Mouse (Mus musculus): ENCODE results near the gene Klf2. TPM values are rescaled to one million over a fixed set of nuclear protein-coding genes. Genes with fewer than 3 reads are reported as not detected.

The Klf2 gene
- polyA plus RNA-seq, 1 experiment from 2014 or later: 14.8 TPM

DNA sequence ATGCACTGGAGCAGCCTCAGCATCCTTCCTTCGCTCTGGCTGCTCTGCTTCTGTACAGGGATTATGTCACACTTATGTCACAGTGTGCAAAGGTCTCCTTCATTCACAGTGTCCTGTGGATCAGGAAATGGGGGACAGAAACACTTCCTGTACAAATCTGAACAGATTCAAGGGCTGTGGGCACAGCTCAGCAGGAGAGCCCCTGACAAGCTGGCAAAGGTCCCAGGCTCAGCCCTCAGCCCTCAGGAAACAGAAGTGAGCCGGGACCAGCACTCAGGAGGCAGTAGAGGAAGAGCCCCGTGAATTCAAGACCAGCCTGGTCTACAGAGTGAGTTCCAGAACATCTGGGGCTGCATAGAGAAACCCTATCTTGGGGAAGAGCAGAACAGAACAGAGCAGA is 37.2 kb upstream of the Klf2 start:
- H3K9ac ChIP-seq (ENCODE audit: low read length): no peak overlapping the region
- peak; percentile 58 for ATAC-seq (replicated peaks; ENCODE audit: extremely low read depth, insufficient read depth, low FRiP score)
- no peak overlapping the region for H3K4me3 ChIP-seq (ENCODE audit: low read length)
- H3K4me2 ChIP-seq (ENCODE audit: low read depth, low read length): no peak overlapping the region
- peak overlapping the region; percentile 65 for H3K27ac ChIP-seq (ENCODE audit: low read length)
- H3K27me3 ChIP-seq (ENCODE audit: control insufficient read depth, insufficient read depth, low read length): no peaks in the 10 kb centered on the region
- H3K4me1 ChIP-seq (ENCODE audit: control insufficient read depth, insufficient read depth, low read length): peaks cover 9% of the 10 kb centered on the region; the same call in 1 of the 2 replicates
- H3K9me3 ChIP-seq (replicated peaks; ENCODE audit: control insufficient read depth, low read length): no peaks in the 10 kb centered on the region
- H3K36me3 ChIP-seq (ENCODE audit: control insufficient read depth, insufficient read depth): no peaks in the 10 kb centered on the region
- WGBS: 15% methylated on average over 3 of the region's 3 CpGs

DNA sequence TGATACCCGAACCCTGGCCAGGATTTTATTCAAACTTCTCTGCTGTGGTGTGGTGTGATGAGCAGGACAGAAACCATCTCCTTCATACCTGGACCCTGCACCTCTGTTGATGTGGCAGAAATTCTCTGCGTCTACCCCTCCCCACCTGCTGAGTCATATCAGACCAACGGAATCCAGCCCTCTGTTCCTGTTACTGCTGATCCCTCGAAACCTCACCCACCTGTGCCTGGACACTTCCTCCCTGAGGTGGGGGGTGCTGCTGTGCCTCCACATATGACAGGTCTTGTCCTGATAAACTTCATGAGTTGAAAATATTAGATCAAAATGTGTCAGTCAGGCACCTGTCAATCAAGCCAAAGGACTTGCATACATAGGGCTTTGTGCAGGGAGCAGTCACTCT is 33.5 kb upstream of the Klf2 start:
- WGBS: 58% methylated on average over 4 of the region's 4 CpGs
- Histone ChIP-seq H3K27ac (ENCODE audit: low read length) (no peak overlapping the region), H3K4me3 (ENCODE audit: low read length) (no peak overlapping the region), H3K4me1 (ENCODE audit: control insufficient read depth, insufficient read depth, low read length) (peaks cover 6% of the 10 kb centered on the region; the same call in 1 of the 2 replicates), H3K9me3 (replicated peaks; ENCODE audit: control insufficient read depth, low read length) (peaks cover 5% of the 10 kb centered on the region; the same call in 1 of the 2 replicates), H3K27me3 (ENCODE audit: control insufficient read depth, insufficient read depth, low read length) (no peaks in the 10 kb centered on the region), H3K4me2 (ENCODE audit: low read depth, low read length) (no peak overlapping the region), H3K9ac (ENCODE audit: low read length) (no peak overlapping the region), H3K36me3 (ENCODE audit: control insufficient read depth, insufficient read depth) (no peaks in the 10 kb centered on the region)
- no peak for ATAC-seq (replicated peaks; ENCODE audit: extremely low read depth, insufficient read depth, low FRiP score)

DNA sequence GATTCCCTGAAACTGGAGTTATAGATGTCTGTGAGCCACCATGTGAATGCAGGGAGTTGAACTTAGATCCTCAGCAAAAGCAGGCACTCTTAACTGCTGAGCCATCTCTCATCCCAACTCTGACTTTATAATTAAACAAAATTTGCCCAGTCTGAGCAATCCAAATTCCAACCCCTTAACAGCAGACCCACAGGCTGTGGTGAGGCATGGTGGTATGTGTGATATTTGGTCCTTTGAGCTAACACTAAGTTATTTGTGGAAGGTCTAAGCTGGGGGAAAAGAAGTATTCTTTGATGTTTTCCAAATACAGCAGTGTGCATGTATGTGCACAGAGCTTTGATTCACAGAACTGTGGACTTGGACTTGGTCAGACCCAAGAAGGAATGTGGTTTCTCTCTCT is 29.8 kb upstream of the Klf2 start:
- Histone ChIP-seq H3K36me3 (ENCODE audit: control insufficient read depth, insufficient read depth) (no peaks in the 10 kb centered on the region), H3K4me2 (ENCODE audit: low read depth, low read length) (no peak overlapping the region), H3K9me3 (replicated peaks; ENCODE audit: control insufficient read depth, low read length) (peaks cover 5% of the 10 kb centered on the region; the same call in 1 of the 2 replicates), H3K27me3 (ENCODE audit: control insufficient read depth, insufficient read depth, low read length) (no peaks in the 10 kb centered on the region), H3K4me1 (ENCODE audit: control insufficient read depth, insufficient read depth, low read length) (no peaks in the 10 kb centered on the region; the same call in 1 of the 2 replicates), H3K9ac (ENCODE audit: low read length) (no peak overlapping the region), H3K27ac (ENCODE audit: low read length) (no peak overlapping the region), H3K4me3 (ENCODE audit: low read length) (no peak overlapping the region)
- ATAC-seq (replicated peaks; ENCODE audit: extremely low read depth, insufficient read depth, low FRiP score): no peak

DNA sequence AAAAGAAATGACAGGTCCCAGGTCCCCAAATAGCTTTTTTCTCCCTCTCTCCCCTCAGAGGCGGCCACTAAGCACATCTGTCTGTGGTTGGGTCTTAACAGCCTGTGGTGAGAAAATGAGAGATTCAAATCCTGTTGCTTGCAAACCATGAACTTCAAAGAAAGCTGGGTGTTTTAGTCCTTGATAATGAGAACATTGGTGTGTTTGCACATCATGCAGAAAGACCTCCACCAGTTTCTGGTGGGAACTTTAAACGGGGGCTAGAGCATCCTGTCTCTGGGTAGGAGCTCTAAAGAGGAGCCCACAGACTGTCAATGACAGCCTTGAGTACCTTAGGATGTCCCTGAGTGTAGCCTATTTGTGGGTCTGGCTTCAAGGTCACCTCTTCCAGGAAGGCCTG is 27.7 kb upstream of the Klf2 start:
- Histone ChIP-seq H3K4me2 (ENCODE audit: low read depth, low read length) (no peak overlapping the region), H3K27ac (ENCODE audit: low read length) (no peak overlapping the region), H3K4me1 (ENCODE audit: control insufficient read depth, insufficient read depth, low read length) (peaks cover 15% of the 10 kb centered on the region), H3K9me3 (replicated peaks; ENCODE audit: control insufficient read depth, low read length) (peaks cover 5% of the 10 kb centered on the region; the same call in 1 of the 2 replicates), H3K9ac (ENCODE audit: low read length) (no peak overlapping the region), H3K4me3 (ENCODE audit: low read length) (no peak overlapping the region), H3K36me3 (ENCODE audit: control insufficient read depth, insufficient read depth) (no peaks in the 10 kb centered on the region), H3K27me3 (ENCODE audit: control insufficient read depth, insufficient read depth, low read length) (no peaks in the 10 kb centered on the region)
- ATAC-seq (replicated peaks; ENCODE audit: extremely low read depth, insufficient read depth, low FRiP score): no peak
- 60% methylated on average over 2 of the region's 2 CpGs for WGBS

DNA sequence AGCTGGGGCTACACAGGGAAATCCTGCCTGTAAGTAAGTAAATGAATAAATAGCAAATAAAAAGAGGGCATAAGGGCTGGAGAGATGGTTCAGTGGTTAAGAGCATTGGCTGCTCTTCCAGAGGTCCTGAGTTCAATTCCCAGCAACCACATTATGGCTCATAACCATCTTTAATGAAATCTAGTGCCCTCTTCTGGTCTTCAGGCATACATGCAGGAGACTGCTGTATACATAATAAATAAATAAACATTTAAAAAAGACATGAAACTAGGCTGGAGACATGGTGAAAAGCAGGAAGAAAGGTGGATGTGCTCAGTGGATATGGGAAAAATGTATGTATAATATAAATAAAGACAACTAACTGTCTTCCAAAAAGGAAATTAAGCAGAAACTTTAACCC is 25.5 kb upstream of the Klf2 start:
- Histone ChIP-seq H3K9ac (ENCODE audit: low read length) (no peak overlapping the region), H3K27ac (ENCODE audit: low read length) (no peak overlapping the region), H3K36me3 (ENCODE audit: control insufficient read depth, insufficient read depth) (no peaks in the 10 kb centered on the region), H3K9me3 (replicated peaks; ENCODE audit: control insufficient read depth, low read length) (peaks cover 5% of the 10 kb centered on the region; the same call in 1 of the 2 replicates), H3K4me3 (ENCODE audit: low read length) (no peak overlapping the region), H3K4me1 (ENCODE audit: control insufficient read depth, insufficient read depth, low read length) (peaks cover 20% of the 10 kb centered on the region), H3K27me3 (ENCODE audit: control insufficient read depth, insufficient read depth, low read length) (no peaks in the 10 kb centered on the region), H3K4me2 (ENCODE audit: low read depth, low read length) (no peak overlapping the region)
- no peak for ATAC-seq (replicated peaks; ENCODE audit: extremely low read depth, insufficient read depth, low FRiP score)

DNA sequence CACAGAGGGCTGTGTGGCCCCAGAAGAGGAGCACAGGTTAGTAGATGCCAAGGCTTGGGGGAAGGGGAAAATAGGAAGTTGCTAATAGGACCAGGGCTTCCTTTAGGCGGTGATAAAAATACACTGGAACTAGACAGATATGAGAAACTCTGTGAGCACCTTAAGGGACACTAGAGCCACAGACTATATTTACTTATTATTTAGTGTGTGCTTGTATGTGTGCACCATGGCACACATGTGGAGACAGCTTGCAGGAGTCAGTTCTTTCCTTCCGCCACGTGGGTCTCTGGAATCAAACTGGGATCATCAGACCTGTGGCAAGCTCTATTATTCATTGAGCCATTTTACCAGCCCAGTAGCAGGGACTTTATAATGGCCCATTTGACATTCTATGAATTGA is 23.7 kb upstream of the Klf2 start:
- Histone ChIP-seq H3K4me3 (ENCODE audit: low read length) (no peak overlapping the region), H3K9ac (ENCODE audit: low read length) (peak overlapping the region; percentile 50), H3K9me3 (replicated peaks; ENCODE audit: control insufficient read depth, low read length) (no peaks in the 10 kb centered on the region), H3K27ac (ENCODE audit: low read length) (peak overlapping the region; percentile 90), H3K4me1 (ENCODE audit: control insufficient read depth, insufficient read depth, low read length) (peaks cover 20% of the 10 kb centered on the region), H3K4me2 (ENCODE audit: low read depth, low read length) (peak overlapping the region; percentile 18), H3K27me3 (ENCODE audit: control insufficient read depth, insufficient read depth, low read length) (no peaks in the 10 kb centered on the region), H3K36me3 (ENCODE audit: control insufficient read depth, insufficient read depth) (no peaks in the 10 kb centered on the region)
- 38% methylated on average over 3 of the region's 3 CpGs for WGBS
- ATAC-seq (replicated peaks; ENCODE audit: extremely low read depth, insufficient read depth, low FRiP score): 0 out of 2 replicates have a peak, but pooled peaks have one; percentile 1

DNA sequence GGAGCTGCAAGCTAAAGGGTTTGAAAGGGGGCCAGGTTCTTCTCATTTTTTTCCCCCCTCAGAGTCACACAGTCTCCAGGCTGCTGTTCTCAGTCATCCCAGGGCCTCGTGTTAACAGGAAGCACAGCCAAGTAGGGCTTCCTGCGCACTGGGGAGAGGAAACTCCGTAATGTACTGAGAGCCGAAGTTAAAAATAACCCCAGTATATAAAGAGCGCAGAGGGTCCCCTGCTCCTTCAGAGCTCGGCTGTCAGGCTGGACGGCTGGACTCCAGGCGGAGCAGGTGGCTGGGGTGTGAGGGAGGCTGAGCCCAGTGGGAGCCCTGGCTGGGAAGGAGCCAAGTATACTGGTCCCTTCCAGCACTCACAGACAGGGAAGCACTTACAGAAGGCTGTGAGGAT is 23.2 kb upstream of the Klf2 start:
- Histone ChIP-seq H3K4me2 (ENCODE audit: low read depth, low read length) (0 out of 2 replicates have a peak overlapping the region, but pooled peaks have one; percentile 18), H3K27me3 (ENCODE audit: control insufficient read depth, insufficient read depth, low read length) (no peaks in the 10 kb centered on the region), H3K4me1 (ENCODE audit: control insufficient read depth, insufficient read depth, low read length) (peaks cover 20% of the 10 kb centered on the region), H3K27ac (ENCODE audit: low read length) (peak overlapping the region; percentile 90), H3K9ac (ENCODE audit: low read length) (peak overlapping the region; percentile 50), H3K9me3 (replicated peaks; ENCODE audit: control insufficient read depth, low read length) (no peaks in the 10 kb centered on the region), H3K36me3 (ENCODE audit: control insufficient read depth, insufficient read depth) (no peaks in the 10 kb centered on the region), H3K4me3 (ENCODE audit: low read length) (no peak overlapping the region)
- WGBS: 6% methylated on average over 8 of the region's 8 CpGs
- ATAC-seq (replicated peaks; ENCODE audit: extremely low read depth, insufficient read depth, low FRiP score): peak; percentile 97

DNA sequence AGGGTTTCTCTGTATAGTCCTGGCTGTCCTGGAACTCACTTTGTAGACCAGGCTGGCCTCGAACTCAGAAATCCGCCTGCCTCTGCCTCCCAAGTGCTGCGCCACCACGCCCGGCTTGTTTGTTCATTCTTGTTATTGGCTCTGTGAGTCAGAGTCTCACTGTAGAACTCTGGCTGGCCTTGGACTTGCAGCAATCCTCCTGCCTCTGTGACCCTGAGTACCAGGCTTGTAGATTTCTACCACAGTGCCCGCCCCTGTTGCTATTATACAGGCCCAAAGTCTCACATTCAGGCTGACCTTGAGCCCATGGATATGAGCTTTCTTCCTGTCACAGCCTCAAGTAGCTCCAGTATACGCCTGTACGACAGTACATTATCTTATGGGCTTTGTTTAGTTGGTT is 22.3 kb upstream of the Klf2 start:
- no peak overlapping the region for H3K4me2 ChIP-seq (ENCODE audit: low read depth, low read length)
- 93% methylated on average over 8 of the region's 8 CpGs for WGBS
- H3K9me3 ChIP-seq (replicated peaks; ENCODE audit: control insufficient read depth, low read length): no peaks in the 10 kb centered on the region
- no peaks in the 10 kb centered on the region for H3K27me3 ChIP-seq (ENCODE audit: control insufficient read depth, insufficient read depth, low read length)
- no peak overlapping the region for H3K9ac ChIP-seq (ENCODE audit: low read length)
- H3K36me3 ChIP-seq (ENCODE audit: control insufficient read depth, insufficient read depth): no peaks in the 10 kb centered on the region
- peak overlapping the region; percentile 90; the same call in 1 of the 2 replicates for H3K27ac ChIP-seq (ENCODE audit: low read length)
- ATAC-seq (replicated peaks; ENCODE audit: extremely low read depth, insufficient read depth, low FRiP score): no peak
- no peak overlapping the region for H3K4me3 ChIP-seq (ENCODE audit: low read length)
- peaks cover 20% of the 10 kb centered on the region for H3K4me1 ChIP-seq (ENCODE audit: control insufficient read depth, insufficient read depth, low read length)

DNA sequence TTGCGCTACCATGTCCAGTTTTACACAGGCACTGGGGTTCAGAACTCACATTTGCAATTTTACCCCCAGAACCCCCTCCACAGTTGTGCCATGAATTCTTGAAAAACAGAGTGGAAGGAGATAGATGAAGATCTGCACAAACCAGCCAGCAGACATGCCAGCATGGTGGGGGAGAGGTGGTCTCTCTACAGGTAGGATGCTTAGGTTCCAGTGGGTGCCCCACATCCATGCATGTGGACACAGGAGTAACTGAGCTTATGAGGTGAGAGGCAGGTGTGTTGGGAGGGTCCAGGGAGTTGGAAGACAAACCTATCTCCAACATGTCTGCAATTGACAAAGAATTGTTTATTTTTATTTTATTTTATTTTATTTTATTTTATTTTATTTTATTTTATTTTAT is 19.9 kb upstream of the Klf2 start:
- Histone ChIP-seq H3K9ac (ENCODE audit: low read length) (no peak overlapping the region), H3K27me3 (ENCODE audit: control insufficient read depth, insufficient read depth, low read length) (no peaks in the 10 kb centered on the region), H3K4me2 (ENCODE audit: low read depth, low read length) (no peak overlapping the region), H3K27ac (ENCODE audit: low read length) (no peak overlapping the region), H3K36me3 (ENCODE audit: control insufficient read depth, insufficient read depth) (no peaks in the 10 kb centered on the region), H3K4me3 (ENCODE audit: low read length) (no peak overlapping the region), H3K4me1 (ENCODE audit: control insufficient read depth, insufficient read depth, low read length) (peaks cover 31% of the 10 kb centered on the region), H3K9me3 (replicated peaks; ENCODE audit: control insufficient read depth, low read length) (no peaks in the 10 kb centered on the region)
- WGBS: 100% methylated on average over 1 of the region's 1 CpGs
- no peak for ATAC-seq (replicated peaks; ENCODE audit: extremely low read depth, insufficient read depth, low FRiP score)
